Mouse (Mus musculus): Measurements from ENCODE around the gene Hira. TPM values are rescaled to one million over a fixed set of nuclear protein-coding genes. Genes with fewer than 3 reads are reported as not detected.
"Not testable (repeated sequence)": the region's sequence is repeated elsewhere in the genome, so short reads cannot be mapped to it uniquely, and the experiment has no call there.

Gene Hira
- polyA plus RNA-seq, 1 experiment from 2014 or later = 17.9 TPM

DNA sequence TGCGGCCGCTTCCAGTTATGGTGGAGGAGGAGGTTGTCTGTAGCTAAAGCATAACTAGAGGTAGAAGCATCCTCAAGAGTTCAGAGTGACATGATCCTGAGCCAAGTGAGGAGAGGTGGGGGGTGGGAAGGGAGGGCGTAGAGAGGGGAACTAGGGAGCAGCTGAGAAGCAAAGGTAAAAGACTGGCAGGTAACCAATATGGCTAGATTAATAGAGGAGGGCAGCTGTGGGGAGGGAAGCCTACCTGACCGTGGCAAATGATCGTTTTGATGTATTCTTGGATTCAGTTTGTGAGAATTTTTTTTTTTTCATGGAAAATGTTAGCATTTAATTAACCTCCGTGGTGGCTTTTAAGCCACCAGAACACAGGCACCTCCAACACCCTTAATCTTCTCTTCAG is 67.1 kb downstream of the Hira start:
- no peaks in the 10 kb centered on the region for H3K27me3 ChIP-seq
- WGBS = 95% methylated on average over 6 of the region's 6 CpGs
- H3K4me3 ChIP-seq = no peak overlapping the region
- H3K36me3 ChIP-seq = peaks cover 74% of the 10 kb centered on the region
- H3K4me1 ChIP-seq (replicated peaks) = no peaks in the 10 kb centered on the region
- no peaks in the 10 kb centered on the region for H3K9me3 ChIP-seq
- H3K4me2 ChIP-seq = no peak overlapping the region
- no peak overlapping the region for H3K9ac ChIP-seq
- ATAC-seq (ENCODE audit: low read depth) = no peak
- H3K27ac ChIP-seq (replicated peaks) = no peak overlapping the region

DNA sequence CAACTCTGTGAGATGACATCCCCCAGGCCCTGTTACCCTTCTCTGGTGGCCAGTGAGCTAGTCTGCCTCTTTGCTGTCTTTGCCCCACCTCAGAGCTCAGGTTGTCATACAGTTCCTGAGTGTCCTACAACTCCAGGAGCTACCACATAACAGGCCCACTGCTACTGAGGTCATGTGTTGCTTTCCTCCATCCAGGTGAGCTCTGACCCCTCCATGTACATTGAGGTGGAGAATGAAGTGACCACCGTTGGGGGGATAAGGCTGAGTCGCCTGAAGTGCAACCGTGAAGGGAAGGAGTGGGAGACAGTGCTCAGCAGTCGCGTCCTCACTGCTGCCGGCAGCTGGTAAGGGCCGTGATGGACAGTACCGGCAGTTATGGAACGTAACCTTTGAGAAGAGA is 72.1 kb downstream of the Hira start:
- Histone ChIP-seq H3K4me2 (no peak overlapping the region), H3K36me3 (peaks cover 95% of the 10 kb centered on the region), H3K4me3 (no peak overlapping the region), H3K9ac (no peak overlapping the region), H3K4me1 (replicated peaks) (no peaks in the 10 kb centered on the region), H3K9me3 (no peaks in the 10 kb centered on the region), H3K27ac (replicated peaks) (no peak overlapping the region), H3K27me3 (no peaks in the 10 kb centered on the region)
- WGBS = 90% methylated on average over 9 of the region's 9 CpGs
- ATAC-seq (ENCODE audit: low read depth) = no peak

DNA sequence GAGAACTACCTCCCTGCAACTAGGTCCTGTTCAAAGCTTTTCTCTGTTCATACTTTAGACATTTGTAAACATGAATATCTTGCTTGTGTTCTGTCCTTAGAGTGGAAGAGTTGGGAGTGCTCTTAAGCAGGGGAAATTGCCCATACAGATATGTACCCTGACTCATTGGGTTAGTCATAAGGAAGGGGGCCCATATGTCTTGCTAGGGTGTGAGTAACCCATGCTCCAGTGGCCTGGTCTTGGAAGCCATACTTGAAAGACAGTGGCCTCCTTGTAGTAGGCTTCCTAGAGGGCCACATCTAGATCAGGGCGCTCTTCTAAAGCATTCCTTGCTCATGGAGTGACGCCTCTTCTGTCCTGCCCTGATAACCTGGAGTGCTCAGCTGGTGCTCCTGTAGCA is 73.5 kb downstream of the Hira start:
- Histone ChIP-seq H3K9ac (no peak overlapping the region), H3K4me3 (no peak overlapping the region), H3K36me3 (peaks cover 98% of the 10 kb centered on the region), H3K4me1 (replicated peaks) (no peaks in the 10 kb centered on the region), H3K9me3 (no peaks in the 10 kb centered on the region), H3K27me3 (no peaks in the 10 kb centered on the region), H3K27ac (replicated peaks) (no peak overlapping the region), H3K4me2 (no peak overlapping the region)
- 94% methylated on average over 2 of the region's 2 CpGs for WGBS
- ATAC-seq (ENCODE audit: low read depth) = no peak

DNA sequence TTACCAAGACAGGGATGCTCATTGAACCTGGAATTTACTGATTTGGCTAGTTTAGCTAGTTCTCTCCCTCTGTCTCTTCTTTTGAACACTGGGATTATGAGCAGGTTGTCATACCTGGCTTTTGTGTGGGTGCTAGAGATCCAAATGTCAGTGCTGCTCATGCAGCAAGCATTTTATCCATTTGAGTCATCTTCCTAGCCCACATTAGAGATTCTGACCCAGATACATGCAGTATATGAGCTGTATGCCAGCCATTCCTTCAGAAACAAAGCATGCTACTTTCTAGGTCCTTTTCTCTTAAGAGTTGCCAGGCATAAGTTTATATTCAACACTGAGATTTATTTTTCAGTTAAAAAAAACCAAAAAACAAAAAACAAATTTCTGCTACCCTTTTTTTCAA is 76.0 kb downstream of the Hira start:
- Histone ChIP-seq H3K36me3 (peaks cover 98% of the 10 kb centered on the region), H3K9me3 (no peaks in the 10 kb centered on the region), H3K27ac (replicated peaks) (no peak overlapping the region), H3K27me3 (no peaks in the 10 kb centered on the region), H3K4me1 (replicated peaks) (no peaks in the 10 kb centered on the region), H3K9ac (no peak overlapping the region), H3K4me3 (no peak overlapping the region), H3K4me2 (no peak overlapping the region)
- ATAC-seq (ENCODE audit: low read depth) = no peak

DNA sequence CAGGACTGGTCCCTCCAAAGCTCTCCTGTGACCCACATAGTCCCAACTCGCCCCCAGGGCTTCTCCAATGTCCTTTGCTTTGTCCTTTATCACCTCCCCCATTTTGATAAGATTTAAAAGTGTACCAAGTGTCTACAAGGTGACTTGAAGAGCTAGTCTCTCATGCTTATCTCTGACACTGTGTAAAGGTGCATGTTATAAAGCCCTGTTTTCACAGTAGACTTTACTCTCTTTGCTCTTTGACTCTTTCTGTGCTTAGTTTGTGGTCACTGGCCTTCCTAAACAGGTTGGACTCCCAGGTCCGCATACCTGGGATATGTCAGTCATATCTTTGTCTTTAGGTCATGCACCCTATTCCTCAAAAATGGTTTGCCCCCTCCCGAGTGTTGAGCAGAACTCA is 78.2 kb downstream of the Hira start:
- no peak for ATAC-seq (ENCODE audit: low read depth)
- H3K4me3 ChIP-seq = no peak overlapping the region
- H3K27me3 ChIP-seq = no peaks in the 10 kb centered on the region
- no peak overlapping the region for H3K4me2 ChIP-seq
- H3K27ac ChIP-seq (replicated peaks) = no peak overlapping the region
- 87% methylated on average over 3 of the region's 3 CpGs for WGBS
- H3K9me3 ChIP-seq = peaks cover 3% of the 10 kb centered on the region
- peaks cover 81% of the 10 kb centered on the region for H3K36me3 ChIP-seq
- H3K9ac ChIP-seq = no peak overlapping the region
- H3K4me1 ChIP-seq (replicated peaks) = no peaks in the 10 kb centered on the region

DNA sequence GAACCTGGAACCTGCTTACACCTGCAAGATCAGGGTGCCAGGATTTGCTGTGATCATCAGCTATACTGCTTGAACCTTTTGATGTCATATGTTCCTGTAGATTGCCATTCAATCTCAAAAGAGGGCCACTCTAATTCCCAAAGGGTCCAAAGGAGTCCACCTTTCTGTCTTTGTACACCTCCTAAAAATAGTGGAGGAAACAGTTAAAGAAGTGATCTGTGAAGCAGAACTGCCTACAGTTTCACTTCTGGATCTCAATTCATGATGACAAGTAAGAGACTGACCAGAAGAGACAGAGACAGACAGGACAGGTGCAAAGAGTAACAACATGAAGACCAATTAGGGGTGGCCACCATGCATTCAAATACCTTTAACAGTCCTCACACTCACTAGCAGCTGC is 86.6 kb downstream of the Hira start:
- H3K4me1 ChIP-seq (replicated peaks) = no peaks in the 10 kb centered on the region
- H3K36me3 ChIP-seq = peaks cover 69% of the 10 kb centered on the region
- H3K4me2 ChIP-seq = no peak overlapping the region
- H3K27me3 ChIP-seq = no peaks in the 10 kb centered on the region
- no peak overlapping the region for H3K27ac ChIP-seq (replicated peaks)
- no peak for ATAC-seq (ENCODE audit: low read depth)
- H3K4me3 ChIP-seq = no peak overlapping the region
- no peak overlapping the region for H3K9ac ChIP-seq
- H3K9me3 ChIP-seq = peaks cover 25% of the 10 kb centered on the region

DNA sequence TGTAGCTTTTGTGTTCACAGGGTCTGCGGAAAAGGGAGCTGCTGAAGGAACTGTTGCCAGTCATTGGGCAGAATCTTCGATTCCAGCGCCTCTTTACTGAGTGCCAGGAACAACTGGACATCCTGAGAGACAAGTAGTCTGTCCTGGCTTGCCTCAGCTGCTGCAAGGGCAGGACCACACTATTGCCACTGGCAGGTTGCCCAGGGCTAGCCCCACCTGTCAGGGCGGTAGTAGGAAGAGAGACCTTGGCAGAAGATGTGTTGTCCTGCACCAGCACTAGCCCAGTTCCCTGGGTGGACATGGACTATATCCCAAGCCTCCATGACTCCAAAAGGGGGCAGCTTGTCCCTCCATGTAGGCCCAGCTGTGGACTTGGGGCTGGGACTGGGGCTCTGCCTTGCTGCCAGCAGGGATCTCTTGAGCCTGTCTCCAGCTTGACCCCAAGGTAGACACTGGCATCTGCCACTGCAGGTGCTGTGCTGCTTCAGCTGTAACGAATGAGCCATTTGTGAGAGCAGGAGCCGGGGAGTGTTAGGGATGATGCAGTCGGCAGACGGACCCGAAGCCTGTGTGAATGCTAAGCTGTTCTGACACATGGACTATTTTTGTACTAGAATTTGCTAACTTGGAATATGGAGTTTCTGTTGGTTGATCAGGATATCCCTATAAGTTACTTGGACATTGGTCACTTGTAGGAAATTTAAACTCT is 92.7 kb downstream of the Hira start:
- Histone ChIP-seq H3K4me2 (no peak overlapping the region), H3K9ac (no peak overlapping the region), H3K27ac (replicated peaks) (no peak overlapping the region), H3K4me3 (no peak overlapping the region), H3K4me1 (replicated peaks) (no peaks in the 10 kb centered on the region), H3K27me3 (no peaks in the 10 kb centered on the region), H3K9me3 (peaks cover 6% of the 10 kb centered on the region), H3K36me3 (peaks cover 60% of the 10 kb centered on the region)
- ATAC-seq (ENCODE audit: low read depth) = no peak
- WGBS = 93% methylated on average over 9 of the region's 9 CpGs

DNA sequence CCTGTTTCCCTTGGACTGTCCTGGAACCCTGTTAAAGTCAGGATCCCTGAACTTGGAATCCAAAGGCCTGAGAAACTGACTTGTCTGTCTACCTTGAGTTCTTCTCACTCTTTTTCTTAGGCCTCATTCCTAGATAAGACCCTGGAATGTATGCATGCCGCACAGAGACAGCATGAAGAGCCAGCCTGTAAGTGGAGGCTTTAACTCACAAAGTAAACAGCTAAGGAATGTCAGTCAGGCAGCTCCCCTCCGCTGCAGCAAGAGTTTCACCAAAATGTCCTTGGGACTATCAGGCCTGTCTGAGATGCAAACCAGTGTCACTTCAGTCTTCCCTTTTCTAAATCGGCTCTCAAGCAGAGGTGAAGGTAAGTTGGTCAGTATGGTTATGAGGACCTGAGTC is 94.0 kb downstream of the Hira start:
- Histone ChIP-seq H3K4me3 (no peak overlapping the region), H3K9me3 (0 out of 2 replicates have a peak, but pooled peaks cover 4% of the 10 kb centered on the region), H3K4me1 (replicated peaks) (no peaks in the 10 kb centered on the region), H3K27me3 (no peaks in the 10 kb centered on the region), H3K4me2 (no peak overlapping the region), H3K27ac (replicated peaks) (no peak overlapping the region), H3K9ac (no peak overlapping the region), H3K36me3 (peaks cover 57% of the 10 kb centered on the region)
- 92% methylated on average over 3 of the region's 3 CpGs for WGBS
- no peak for ATAC-seq (ENCODE audit: low read depth)

DNA sequence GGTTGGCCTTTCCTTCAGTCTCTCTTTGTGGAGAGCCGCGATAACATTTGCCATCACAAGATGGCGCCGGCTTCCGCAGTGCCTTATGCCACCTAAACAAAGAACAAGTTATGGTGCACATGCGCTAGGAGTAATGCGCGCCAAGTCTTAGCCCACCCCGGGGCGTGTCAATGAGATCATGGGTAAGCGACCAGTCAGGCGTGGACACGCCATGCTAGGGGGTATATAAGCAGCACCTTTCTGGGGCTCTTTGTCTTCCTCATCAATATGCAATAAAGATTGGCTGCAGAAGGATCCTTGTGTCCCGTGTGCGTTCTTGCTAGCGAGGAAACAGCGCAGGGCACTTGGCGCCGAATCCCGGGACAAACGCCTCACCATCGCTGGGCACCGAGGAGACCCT is 98.8 kb downstream of the Hira start:
- H3K4me1 ChIP-seq (replicated peaks); ATAC-seq (ENCODE audit: low read depth); H3K4me3 ChIP-seq; H3K27me3 ChIP-seq; H3K9ac ChIP-seq; H3K27ac ChIP-seq (replicated peaks); H3K4me2 ChIP-seq: not testable (repeated sequence)
- Histone ChIP-seq H3K9me3 (peaks cover 10% of the 10 kb centered on the region; the same call in 1 of the 2 replicates), H3K36me3 (peaks cover 29% of the 10 kb centered on the region)
- WGBS = 88% methylated on average over 23 of the region's 23 CpGs

DNA sequence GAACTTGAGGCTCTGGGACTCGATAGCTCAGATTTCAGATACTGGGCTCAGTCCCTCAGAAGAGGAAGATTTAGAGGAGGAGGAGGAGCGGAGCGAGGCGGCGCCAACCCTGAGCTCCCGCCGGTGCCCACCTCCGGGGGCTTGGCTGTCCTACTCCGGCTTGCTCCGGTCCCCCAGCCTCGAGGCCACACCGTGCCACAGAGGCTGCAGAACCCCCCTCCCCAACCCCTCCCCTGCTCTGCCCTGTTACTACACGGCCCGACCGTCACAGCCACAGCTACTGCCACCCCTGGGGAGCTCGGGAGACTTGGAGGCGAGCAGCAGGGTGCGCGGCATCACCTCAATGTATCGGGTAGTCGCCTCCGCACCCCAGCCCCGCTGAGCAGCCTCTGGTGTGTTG is 99.5 kb downstream of the Hira start:
- Histone ChIP-seq H3K9ac (no peak overlapping the region), H3K4me1 (replicated peaks) (no peaks in the 10 kb centered on the region), H3K27ac (replicated peaks) (no peak overlapping the region), H3K36me3 (peaks cover 23% of the 10 kb centered on the region), H3K4me3 (no peak overlapping the region; the same call in 1 of the 2 replicates), H3K4me2 (no peak overlapping the region), H3K9me3 (peaks cover 10% of the 10 kb centered on the region; the same call in 1 of the 2 replicates), H3K27me3 (no peaks in the 10 kb centered on the region)
- WGBS = 78% methylated on average over 20 of the region's 23 CpGs
- no peak for ATAC-seq (ENCODE audit: low read depth)

DNA sequence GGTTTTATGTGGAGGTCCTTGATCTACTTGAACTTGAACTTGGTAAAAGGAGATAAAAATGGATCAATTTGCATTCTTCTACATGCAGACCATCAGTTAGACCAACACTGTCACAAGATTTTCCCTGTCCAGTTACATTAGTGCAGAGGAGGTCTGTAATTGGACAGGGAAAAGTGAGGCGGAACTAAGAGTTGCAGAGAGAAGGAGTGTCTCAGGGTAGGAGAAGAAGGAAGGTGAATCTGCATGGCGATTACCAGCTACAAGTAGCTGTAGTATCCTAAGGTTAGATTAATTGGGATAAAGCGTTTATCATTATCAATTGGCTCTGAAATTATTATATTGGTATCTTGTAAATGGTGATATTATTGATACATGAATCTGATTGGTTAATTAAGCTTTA is 109.5 kb downstream of the Hira start:
- H3K9me3 ChIP-seq = no peaks in the 10 kb centered on the region
- no peak overlapping the region for H3K27ac ChIP-seq (replicated peaks)
- 96% methylated on average over 3 of the region's 3 CpGs for WGBS
- no peak overlapping the region for H3K4me2 ChIP-seq
- H3K4me3 ChIP-seq = no peak overlapping the region
- no peak for ATAC-seq (ENCODE audit: low read depth)
- no peaks in the 10 kb centered on the region for H3K27me3 ChIP-seq
- no peak overlapping the region for H3K9ac ChIP-seq
- no peaks in the 10 kb centered on the region for H3K36me3 ChIP-seq
- H3K4me1 ChIP-seq (replicated peaks) = no peaks in the 10 kb centered on the region

DNA sequence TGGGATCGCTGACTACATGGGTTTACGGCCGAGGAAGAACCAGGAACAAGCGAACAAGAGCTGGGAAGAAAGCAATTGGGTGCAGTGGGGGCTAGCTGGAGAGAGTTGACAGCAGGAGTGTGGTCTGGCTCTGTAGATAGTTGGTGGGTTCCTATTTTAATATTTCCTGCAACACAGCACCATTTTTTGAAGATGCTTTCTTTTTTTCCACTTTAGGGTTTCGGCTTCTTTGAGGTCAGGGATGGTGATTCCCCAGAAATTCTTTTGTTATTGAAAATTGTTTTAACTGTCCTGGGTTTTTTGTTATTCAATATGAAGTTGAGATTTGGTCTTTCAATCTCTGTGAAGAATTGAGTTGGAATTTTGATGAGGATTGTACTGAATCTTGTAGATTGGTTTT is 110.0 kb downstream of the Hira start:
- Histone ChIP-seq H3K4me1 (replicated peaks) (no peaks in the 10 kb centered on the region), H3K36me3 (no peaks in the 10 kb centered on the region), H3K4me3 (no peak overlapping the region), H3K27ac (replicated peaks) (no peak overlapping the region), H3K9me3 (no peaks in the 10 kb centered on the region), H3K4me2 (no peak overlapping the region), H3K9ac (no peak overlapping the region), H3K27me3 (no peaks in the 10 kb centered on the region)
- WGBS = 93% methylated on average over 5 of the region's 5 CpGs
- ATAC-seq (ENCODE audit: low read depth) = no peak

DNA sequence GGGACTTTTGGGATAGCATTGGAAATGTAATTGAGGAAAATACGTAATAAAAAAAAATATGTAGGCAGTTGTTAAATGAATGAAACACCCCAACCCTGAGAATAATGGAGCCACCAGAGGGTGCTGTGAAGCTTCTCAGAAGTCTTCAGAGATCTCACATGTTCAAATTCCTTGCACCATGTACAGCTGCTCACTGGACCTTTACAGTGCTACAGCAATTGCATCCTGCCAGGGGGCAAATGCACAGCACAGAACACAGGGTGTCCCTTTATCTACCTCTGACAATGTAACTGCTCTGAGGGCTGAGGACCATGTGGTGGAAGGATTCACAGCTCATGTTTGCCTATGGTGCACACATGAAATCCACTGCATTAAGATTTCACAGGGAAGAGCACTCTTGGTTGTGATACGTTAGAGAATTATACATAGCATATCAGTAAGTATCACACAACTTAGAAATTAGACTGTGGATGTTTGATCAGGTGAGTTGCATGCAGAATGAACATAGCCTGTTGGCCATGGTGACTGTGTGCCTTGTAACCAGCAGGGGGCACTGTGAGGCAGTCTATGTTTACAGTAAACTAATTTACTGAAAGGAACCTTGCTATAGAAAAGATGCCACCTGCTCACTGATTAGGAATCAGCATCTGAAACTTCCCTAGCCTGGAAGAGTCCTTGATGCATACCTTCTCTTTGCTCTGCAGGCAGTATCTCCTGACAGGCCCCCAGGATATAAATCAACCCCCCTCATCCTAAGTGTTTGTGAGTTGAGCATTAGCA is 126.0 kb downstream of the Hira start:
- H3K9me3 ChIP-seq; H3K36me3 ChIP-seq; H3K4me1 ChIP-seq (replicated peaks); H3K4me3 ChIP-seq; H3K4me2 ChIP-seq; H3K9ac ChIP-seq; ATAC-seq (ENCODE audit: low read depth); H3K27ac ChIP-seq (replicated peaks); H3K27me3 ChIP-seq: not testable (repeated sequence)
- 49% methylated on average over 2 of the region's 2 CpGs for WGBS

Data from neural tube, embryonic 13.5 days (tissue).